Mouse (Mus musculus) brain, embryonic 14.5 days (tissue): ENCODE measurements around the gene Btnl1. TPM values are rescaled to one million over a fixed set of nuclear protein-coding genes. Genes with fewer than 3 reads are reported as not detected.
A peak's percentile ranks its signal among the peaks of the same experiment; 100 is the strongest.

Experiments used
- DNase-seq: peaks from one replicate; pipeline ENCODE4 v3.0.0-alpha.2; 2011; ENCODE audit warnings: low read depth
- CTCF ChIP-seq: fragments of 200-500 bp; IDR thresholded peaks from 2 replicates; pipeline ENCODE4 v1.5.1; 2012; ENCODE audit warnings: inconsistent platforms, mild to moderate bottlenecking, moderate library complexity, borderline replicate concordance; ENCODE audit not compliant: insufficient read depth, insufficient read length; ENCODE audit errors: extremely low read depth
- POLR2A ChIP-seq: fragments of 200-500 bp; IDR thresholded peaks from 2 replicates; pipeline ENCODE4 v1.6.1; 2012; ENCODE audit warnings: mild to moderate bottlenecking, inconsistent platforms, borderline replicate concordance; ENCODE audit not compliant: poor library complexity, insufficient read depth, insufficient read length, severe bottlenecking; ENCODE audit errors: extremely low read depth
- polyA plus RNA-seq: library from polyadenylated mRNA; depleted of rRNA; stranded (reverse); fragments of >200 nt; gene quantifications from 2 replicates; pipeline ENCODE4 v1.2.3, GENCODE M21; 2012; rRNA removed

Btnl1 gene
- not detected in 2 replicates for polyA plus RNA-seq

DNA sequence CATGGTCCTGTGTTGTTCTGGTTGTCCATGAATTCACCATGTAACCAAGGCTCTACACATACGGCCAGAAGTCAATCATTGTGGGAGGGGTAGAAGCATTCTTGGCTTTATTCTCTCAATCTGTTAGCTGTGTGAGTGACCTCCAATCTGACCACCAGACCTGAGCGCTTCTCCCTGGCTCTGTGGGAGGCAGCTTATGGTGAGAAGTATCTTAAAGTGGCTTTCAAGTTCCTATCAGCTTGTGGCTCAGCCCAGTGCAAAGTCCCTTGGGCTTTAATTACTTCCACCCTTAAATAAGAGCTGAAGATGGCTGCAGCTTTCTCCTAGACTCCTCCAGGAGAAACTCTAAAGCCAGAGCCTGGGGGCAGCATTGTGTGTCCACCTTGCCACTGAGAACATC lies at the start of gene Btnl1:
TSS of gene Btnl1 (plus strand) at position 286 of the 400 bp plus-strand sequence.
- no peak for DNase-seq
- TF ChIP-seq POLR2A, result no peak
- TF ChIP-seq CTCF, result no peak

GRCm38 (mm10) chr17:34329807-34330206 lies 47.1 kb upstream of the Btnl1 start:
- TF ChIP-seq CTCF, result no peak
- DNase-seq, result no peak

DNA sequence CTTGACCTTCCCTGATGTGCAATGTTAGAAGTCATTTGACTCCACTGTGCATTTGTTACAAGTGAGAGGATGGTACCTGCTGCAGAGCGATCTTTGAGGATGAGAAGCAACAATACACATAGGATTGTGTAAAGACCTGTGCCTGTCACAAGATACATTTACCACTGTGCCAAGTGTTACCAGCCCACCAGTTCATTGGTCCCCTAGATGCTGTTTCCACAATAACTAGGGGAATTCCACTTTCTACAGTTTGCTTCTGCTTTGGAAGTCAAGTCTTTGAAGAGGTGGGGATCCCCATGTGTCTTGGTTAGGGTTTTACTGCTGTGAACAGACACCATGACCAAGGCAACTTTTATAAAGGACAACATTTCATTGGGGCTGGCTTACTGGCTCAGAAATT lies 45.7 kb upstream of the Btnl1 start:
- no peak for DNase-seq
- TF ChIP-seq POLR2A, result no peak
- TF ChIP-seq CTCF, result no peak

- no peak for DNase-seq
- TF ChIP-seq CTCF, result no peak
- no peak for TF ChIP-seq POLR2A
Observed at GRCm38 (mm10) chr17:34340619-34341402, 36.1 kb upstream of the Btnl1 start.

DNA sequence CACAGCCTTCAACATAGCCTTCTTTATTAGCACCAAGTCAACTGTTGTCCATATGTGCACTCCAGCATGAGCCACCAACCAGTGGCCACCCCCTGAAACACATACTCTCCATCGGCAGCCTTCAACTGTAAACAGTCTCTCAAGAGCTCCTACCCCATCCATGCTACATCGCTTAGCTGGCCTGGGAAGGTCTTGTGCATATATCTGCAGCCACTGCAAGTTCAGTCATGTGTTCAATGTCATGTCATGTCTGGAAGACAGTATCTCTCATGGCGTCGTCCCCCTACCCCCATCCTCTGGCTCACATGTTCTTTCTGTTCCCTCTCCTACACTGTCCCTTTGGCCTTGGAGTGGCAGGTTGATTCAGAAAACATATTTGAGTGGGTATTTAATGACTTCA lies 32.0 kb upstream of the Btnl1 start:
- TF ChIP-seq CTCF (no peak), POLR2A (no peak)
- DNase-seq, result no peak

- no peak for DNase-seq
Observed at GRCm38 (mm10) chr17:34345486-34345885, 31.4 kb upstream of the Btnl1 start.

GRCm38 (mm10) chr17:34346041-34346440 lies 30.9 kb upstream of the Btnl1 start:
- TF ChIP-seq CTCF (no peak), POLR2A (no peak)

More at GRCm38 (mm10) chr17:34345486-34345885, 31.4 kb upstream of the Btnl1 start:
- TF ChIP-seq CTCF (no peak), POLR2A (no peak)

DNA sequence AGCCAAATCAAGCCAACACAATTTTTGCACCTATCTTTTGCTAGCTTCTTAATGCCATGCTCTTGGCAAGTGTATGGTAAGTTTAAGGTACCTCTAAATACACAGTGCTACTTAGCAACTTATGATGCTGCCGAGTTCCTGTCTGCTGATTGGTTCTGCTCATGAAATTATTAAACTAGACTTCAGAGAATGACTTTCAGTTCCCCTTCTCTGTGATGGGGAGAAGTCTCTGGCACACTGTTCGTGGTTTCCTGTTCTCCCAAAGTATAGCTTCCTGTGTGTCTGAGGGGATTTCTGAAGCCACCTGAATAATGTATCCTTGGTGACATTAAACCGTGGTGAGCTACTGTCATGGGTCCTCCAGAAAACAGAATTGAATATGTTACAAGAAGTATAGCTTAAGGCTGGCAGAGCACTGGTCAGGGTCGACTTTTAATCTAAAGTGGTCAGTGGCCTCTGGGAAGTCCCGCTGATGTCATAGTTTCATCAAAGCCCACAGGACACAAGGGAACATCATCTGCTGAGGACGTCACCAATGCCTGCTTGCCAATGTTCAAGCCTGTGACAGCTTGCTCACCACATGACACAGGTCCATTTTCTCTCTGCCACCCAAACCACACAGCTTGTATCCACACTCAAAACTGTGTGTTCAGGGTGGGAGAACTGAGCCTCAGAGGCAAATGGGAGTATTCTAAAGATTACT lies 29.2 kb upstream of the Btnl1 start:
- TF ChIP-seq POLR2A (no peak), CTCF (no peak)
- peak; percentile 20 for DNase-seq

More at GRCm38 (mm10) chr17:34346041-34346440, 30.9 kb upstream of the Btnl1 start:
- no peak for DNase-seq

DNA sequence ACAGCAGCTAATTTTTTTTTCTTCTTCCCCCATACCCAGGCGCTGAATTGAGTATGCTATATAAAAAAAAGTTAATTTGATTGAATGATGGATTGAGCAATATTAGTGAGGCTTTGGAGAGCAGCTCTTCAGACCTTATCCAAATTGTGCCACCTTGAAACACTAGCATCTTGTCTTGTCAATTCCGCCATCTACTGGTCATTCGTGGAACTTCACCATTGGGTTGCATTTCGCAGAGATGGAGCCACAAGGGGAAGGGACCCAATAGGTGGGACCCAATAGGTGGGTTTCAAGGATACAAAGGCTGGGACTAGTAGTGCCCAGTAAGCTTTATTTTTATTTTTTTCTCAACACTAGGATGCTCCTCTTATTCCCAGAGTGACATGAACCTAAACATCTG lies 27.5 kb upstream of the Btnl1 start:
- TF ChIP-seq CTCF (peak; percentile 88), POLR2A (no peak)
- DNase-seq, result peak; percentile 82

DNA sequence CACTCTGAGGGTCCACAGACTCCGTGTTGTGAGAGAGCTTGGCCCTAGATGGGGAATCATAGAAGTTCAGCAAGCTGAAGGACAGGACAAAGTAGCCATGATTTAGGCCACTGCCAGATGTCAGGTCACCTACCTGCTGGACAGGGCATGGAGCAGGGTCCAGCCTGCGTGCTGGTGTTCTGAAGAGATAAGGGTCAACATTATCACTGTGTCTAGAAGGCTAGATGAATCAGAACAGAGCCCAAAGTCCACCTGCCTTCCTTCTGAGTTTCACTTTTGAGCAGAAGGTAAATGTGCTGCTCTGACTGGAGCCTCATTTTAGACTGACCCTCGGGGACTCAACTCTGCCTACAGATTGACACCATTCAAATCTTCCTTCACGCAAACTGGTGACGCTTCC lies 22.4 kb upstream of the Btnl1 start, which contains the start of gene Btnl2:
TSS of gene Btnl2 (plus strand) at position 284 of the 400 bp plus-strand sequence.
- TF ChIP-seq CTCF, result no peak
- DNase-seq, result no peak

GRCm38 (mm10) chr17:34354940-34355339 lies 22.0 kb upstream of the Btnl1 start:
- no peak for DNase-seq
- TF ChIP-seq POLR2A (no peak), CTCF (no peak)

DNA sequence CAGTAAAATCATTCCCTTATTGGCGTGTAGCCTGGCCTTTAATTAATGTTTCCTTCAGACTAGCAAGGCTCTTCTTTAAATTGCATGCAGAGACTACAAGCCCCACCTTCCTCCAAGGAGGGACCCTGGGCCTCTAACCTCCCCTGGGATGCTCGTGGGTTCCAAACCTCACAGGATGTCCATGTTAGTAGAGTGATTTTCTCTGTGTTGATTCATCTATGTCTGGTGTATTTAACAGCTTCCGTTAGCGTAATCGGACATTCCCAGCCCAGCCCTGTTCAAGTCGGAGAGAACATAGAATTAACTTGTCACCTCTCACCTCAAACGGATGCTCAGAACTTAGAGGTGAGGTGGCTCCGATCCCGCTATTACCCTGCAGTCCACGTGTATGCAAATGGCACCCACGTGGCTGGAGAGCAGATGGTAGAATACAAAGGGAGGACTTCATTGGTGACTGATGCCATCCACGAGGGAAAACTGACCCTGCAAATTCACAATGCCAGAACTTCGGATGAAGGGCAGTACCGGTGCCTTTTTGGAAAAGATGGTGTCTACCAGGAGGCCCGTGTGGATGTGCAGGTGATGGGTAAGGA lies 13.9 kb upstream of the Btnl1 start:
- no peak for DNase-seq
- no peak for TF ChIP-seq CTCF
- no peak for TF ChIP-seq POLR2A

- no peak for DNase-seq
- no peak for TF ChIP-seq CTCF
- no peak for TF ChIP-seq POLR2A
Observed at GRCm38 (mm10) chr17:34363676-34364310, 13.1 kb upstream of the Btnl1 start.
